Mouse (Mus musculus) CH12F3 (cell line): ENCODE measurements around the gene Baz2a.
"Not testable (repeated sequence)": the region's sequence is repeated elsewhere in the genome, so short reads cannot be mapped to it uniquely, and the experiment has no call there.

Experiments
- in situ Hi-C: fragments of 300-500 bp; cut with MboI; formaldehyde crosslinking; loops from 2 replicates; pipeline ENCODE4 v1.14.3; 2020; ENCODE audit warnings: low sequenced_read_pairs

The Baz2a gene

DNA sequence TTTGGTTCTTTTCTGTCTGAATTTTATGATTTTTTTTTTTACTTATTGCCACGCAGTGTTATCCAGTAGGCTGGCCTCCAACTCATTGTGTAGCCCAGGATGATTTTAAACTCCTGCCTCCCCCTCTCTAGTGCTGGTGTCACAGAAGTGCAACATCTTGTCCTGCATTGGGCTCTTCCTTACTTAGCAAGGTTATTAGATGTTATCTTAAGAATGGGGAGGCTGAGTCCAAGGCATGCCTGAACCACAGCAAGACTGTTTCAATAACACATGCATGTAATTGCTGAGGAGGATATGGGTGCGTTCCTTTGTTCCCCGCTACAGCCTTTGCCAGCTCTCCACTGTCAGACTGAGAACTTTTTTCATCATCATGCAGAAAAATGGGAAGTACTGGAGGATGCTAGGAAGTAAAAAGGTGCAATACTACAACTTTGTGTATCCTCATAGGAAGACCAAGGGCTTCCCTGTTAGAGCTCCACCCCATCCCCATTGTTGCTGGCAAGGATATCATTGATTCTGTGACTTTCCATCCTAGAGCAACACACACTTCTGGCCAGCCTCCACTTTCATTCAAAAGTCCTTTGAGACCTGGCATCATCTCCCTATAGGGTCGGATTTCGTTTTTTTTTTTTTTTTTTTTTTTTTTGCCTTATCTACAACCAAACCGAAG lies 9.4 kb upstream of the Baz2a start:
- in situ Hi-C loops = no loop called here

GRCm38 (mm10) chr10:128082477-128082808 lies 8.9 kb upstream of the Baz2a start:
- in situ Hi-C loops = no loop called here

DNA sequence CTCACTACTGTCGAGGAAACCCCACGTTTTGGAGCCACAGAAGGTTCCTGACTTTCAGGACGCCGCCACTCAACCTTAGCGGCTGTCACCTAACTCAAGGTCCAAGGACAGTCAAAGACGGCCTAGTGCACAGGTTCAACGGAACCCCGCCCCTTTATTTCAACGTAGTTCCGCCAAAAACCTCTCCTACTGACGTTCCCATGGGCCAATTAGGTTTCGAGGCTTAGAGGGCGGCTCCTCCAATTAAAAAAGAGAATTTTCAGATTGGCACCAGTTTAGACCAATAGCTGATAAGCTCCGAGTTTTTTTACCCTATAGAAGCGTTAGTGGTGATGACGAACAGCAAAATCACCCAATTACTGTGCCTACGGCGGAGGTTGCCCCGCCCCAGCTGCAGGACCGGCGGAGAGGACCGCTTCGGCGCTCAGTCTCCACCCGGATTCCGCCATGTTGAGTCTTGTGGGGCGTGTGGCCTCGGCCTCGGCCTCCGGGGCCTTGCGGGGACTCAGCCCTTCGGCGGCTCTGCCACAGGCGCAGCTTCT lies 8.4 kb upstream of the Baz2a start, which contains the start of gene Atp5b:
Gene Atp5b, plus strand, starts transcription at position 394 of the 542 bp plus-strand sequence.
- in situ Hi-C loops = no loop called here

GRCm38 (mm10) chr10:128083688-128084087 lies 7.7 kb upstream of the Baz2a start:
- in situ Hi-C loops = no loop called here

GRCm38 (mm10) chr10:128084160-128084559 lies 7.2 kb upstream of the Baz2a start:
- in situ Hi-C loops = no loop called here

GRCm38 (mm10) chr10:128086391-128086790 lies 5.0 kb upstream of the Baz2a start:
- in situ Hi-C loops = no loop called here

GRCm38 (mm10) chr10:128087216-128087615 lies 4.2 kb upstream of the Baz2a start:
- in situ Hi-C loops = not testable (repeated sequence)

- in situ Hi-C loops = no loop called here
These were observed 3.2 kb upstream of the Baz2a start for GRCm38 (mm10) chr10:128088181-128088580.

- in situ Hi-C loops = no loop called here
These were observed 1.5 kb upstream of the Baz2a start for GRCm38 (mm10) chr10:128089842-128090241.

DNA sequence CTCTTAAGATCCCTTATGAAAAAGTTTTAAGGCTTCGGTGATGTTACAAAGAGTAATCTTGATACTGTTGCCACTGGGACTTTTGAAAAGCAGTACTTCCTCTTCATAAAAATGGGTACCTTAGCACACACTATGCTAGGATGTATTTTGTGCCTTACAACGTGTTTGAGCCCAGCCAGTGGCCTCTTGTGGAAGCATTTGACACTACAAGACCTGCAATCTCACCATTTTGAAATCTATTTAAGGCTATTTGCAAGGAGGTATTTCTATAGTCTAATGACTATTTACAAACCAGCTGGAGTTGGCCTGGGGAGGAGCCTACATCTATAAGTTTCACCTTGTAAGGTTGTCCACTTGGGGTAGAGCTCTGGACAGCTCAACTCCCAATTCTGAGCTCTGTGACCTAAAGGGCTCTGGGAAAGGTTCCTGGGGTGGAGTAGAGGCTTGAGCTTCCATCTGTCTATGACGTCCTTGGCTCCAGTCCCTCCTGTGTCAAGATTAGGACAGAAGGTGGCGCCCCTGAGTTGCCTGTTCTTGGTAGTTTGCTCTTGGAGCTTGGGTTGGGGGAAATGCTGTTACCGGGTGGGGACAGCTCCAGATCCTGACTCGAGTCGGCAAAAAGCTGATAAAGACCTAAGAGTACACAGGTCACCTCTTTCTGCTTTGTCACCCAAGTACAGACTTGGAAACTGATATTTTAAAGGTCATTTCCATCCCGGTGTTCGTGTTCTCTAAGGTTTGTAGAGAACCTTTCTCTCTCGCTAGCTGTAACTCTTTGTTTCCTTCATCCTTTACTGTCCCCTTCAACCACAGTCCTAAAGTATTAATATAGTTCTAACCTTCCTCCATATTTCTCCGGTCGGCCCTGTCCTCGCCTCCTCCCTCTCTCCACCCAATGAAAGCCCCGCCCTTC lies 470 bp upstream of the Baz2a start:
- in situ Hi-C loops = no loop called here

- in situ Hi-C loops = no loop called here
These were observed 1.4 kb downstream of the Baz2a start for GRCm38 (mm10) chr10:128092506-128093495.

GRCm38 (mm10) chr10:128093496-128094294 lies 2.3 kb downstream of the Baz2a start:
- in situ Hi-C loops = no loop called here

GRCm38 (mm10) chr10:128094340-128094968 lies 3.1 kb downstream of the Baz2a start:
- in situ Hi-C loops = no loop called here

GRCm38 (mm10) chr10:128095003-128095636 lies 3.7 kb downstream of the Baz2a start:
- in situ Hi-C loops = loop anchor here (5.0 kb wide), 1 partner anchor 82 kb away; no protein-coding TSS in a partner anchor

- in situ Hi-C loops = loop anchor here (5.0 kb wide), 1 partner anchor 81 kb away; no protein-coding TSS in a partner anchor
These were observed 4.9 kb downstream of the Baz2a start for GRCm38 (mm10) chr10:128096313-128096692.

GRCm38 (mm10) chr10:128096693-128097586 lies 5.6 kb downstream of the Baz2a start:
- in situ Hi-C loops = loop anchor here (5.0 kb wide), 1 partner anchor 80 kb away; no protein-coding TSS in a partner anchor

- in situ Hi-C loops = loop anchor here (5.0 kb wide), 1 partner anchor 80 kb away; no protein-coding TSS in a partner anchor
These were observed 6.2 kb downstream of the Baz2a start for GRCm38 (mm10) chr10:128097587-128097971.
